Comparison of ENCODE assay signal across 1 mouse cellular context in the genomic region with DNA sequence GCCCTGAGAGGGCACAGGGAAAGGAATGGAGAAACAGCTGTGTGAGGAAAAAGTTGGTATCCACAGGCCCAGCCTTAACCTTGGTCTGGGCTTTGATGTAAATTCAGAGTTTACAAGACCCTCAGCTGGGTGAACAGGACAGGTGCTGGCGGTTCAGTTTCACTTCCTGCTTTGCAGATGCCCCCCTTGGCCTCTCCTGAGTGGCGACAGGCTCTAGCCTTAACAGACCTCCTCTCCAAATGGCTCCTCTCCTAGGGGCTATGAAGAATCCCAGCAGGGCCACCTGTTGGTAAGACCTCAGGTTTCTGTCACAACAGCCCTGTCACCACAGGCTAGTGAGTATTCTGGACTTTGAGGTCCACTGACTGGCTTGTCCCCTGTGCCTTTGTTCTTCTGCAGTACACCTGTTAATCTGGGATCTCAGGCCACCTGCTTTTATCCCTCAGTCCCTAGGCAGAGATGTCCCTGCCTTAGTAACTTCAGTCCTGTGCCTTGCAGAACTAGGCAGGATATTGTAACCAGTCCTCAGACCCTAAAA.
TF ChIP-seq lines count a peak whose summit lies in the region.

No protein-coding gene starts in this region.

TF ChIP-seq in C2C12, 6 proteins besides CTCF, POLR2A, EP300 and RAD21:
- TF ChIP-seq USF1 (IDR thresholded peaks at IDR 0.05; ENCODE audit: low read depth): no peak
- no peak for TF ChIP-seq MYOG (IDR thresholded peaks at IDR 0.05; ENCODE audit: control insufficient read depth, extremely low read depth, insufficient read length)
- TF ChIP-seq MYOD1 (IDR thresholded peaks at IDR 0.05; ENCODE audit: control insufficient read depth, insufficient read length, low read depth): no peak
